Mouse (Mus musculus): Measurements from ENCODE around the gene Flrt1.

DNA sequence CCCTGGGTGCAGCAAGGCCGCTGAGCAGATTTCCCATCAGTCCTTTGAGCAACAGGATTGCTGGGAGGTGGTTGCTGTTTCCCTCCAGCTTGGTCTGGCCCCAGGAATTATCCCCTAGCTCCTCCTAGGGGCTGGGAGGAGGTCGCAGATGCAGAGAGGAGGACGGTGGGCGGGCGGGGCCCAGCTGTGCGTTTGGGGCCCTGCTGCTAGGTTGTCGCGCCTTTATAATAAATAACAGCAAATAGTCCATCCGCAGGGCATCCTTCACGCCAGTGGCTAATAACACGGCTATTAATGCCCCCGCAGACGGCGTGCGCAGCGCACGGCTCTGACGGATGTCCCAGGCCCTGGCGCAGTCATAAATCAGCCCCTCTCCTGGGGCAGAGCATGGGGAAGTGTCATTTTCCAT, 1.5 kb downstream of the Flrt1 start:
- no peak for TF ChIP-seq TCF3 (IDR thresholded peaks at IDR 0.05; ENCODE audit: insufficient read length, low read depth)
- TF ChIP-seq MYOD1 (IDR thresholded peaks at IDR 0.05; ENCODE audit: control insufficient read depth in 1 of 3, insufficient read length in 2 of 3, low read depth in 2 of 3): no peak
- TF ChIP-seq USF1 (IDR thresholded peaks at IDR 0.05; ENCODE audit: low read depth): no peak
- TF ChIP-seq CEBPB (IDR thresholded peaks at IDR 0.05; ENCODE audit: insufficient read depth, poor library complexity, severe bottlenecking): no peak
- no peak for TF ChIP-seq MYOG (IDR thresholded peaks at IDR 0.05; ENCODE audit: control insufficient read depth in 1 of 3, insufficient read depth in 1 of 3, insufficient read length in 2 of 3, low read depth in 2 of 3)
